Mouse (Mus musculus): ENCODE measurements around the gene Ciapin1. TPM values are rescaled to one million over a fixed set of nuclear protein-coding genes. Genes with fewer than 3 reads are reported as not detected.
A peak's percentile ranks its signal among the peaks of the same experiment; 100 is the strongest.

Ciapin1 gene
- total and polyA plus RNA-seq, 3 experiments: 122 to 263 TPM; not detected in 1

GRCm38 (mm10) chr8:94869146-94869545 lies 31.0 kb upstream of the Ciapin1 start:
- Histone ChIP-seq H3K27ac (ENCODE audit: control insufficient read depth, low read depth, low read length) (no peak overlapping the region), H3K4me3 (ENCODE audit: control insufficient read depth in 1 of 2, insufficient read depth in 1 of 2, low read depth in 2 of 2, low read length in 2 of 2) (no peak overlapping the region), H3K36me3 (ENCODE audit: control insufficient read depth in 1 of 2, insufficient read depth in 2 of 2, low read length in 2 of 2) (no peaks in the 10 kb centered on the region; a peak in 1 of 4 replicates), H3K27me3 (ENCODE audit: control insufficient read depth in 1 of 2, insufficient read depth in 2 of 2, low read length in 2 of 2) (no peaks in the 10 kb centered on the region), H3K9ac (ENCODE audit: control insufficient read depth, low read depth, low read length, poor library complexity, severe bottlenecking) (no peak overlapping the region), H3K9me3 (replicated peaks; ENCODE audit: insufficient read depth, low read length) (no peaks in the 10 kb centered on the region), H3K79me2 (ENCODE audit: control insufficient read depth, insufficient read depth, low read length, poor library complexity) (no peaks in the 10 kb centered on the region), H3K4me1 (ENCODE audit: control insufficient read depth in 1 of 2, insufficient read depth in 2 of 2, low read length in 2 of 2) (peaks cover 0 to 8% of the 10 kb centered on the region in 2 experiments; a peak in 1 of 4 replicates)
- TF ChIP-seq JUND (IDR thresholded peaks at IDR 0.05; ENCODE audit: low read depth, low read length) (no peak), ZC3H11A (IDR thresholded peaks at IDR 0.05; ENCODE audit: low read depth, low read length) (no peak), SIN3A (IDR thresholded peaks at IDR 0.05; ENCODE audit: low read length) (no peak), ELF1 (IDR thresholded peaks at IDR 0.05; ENCODE audit: low read depth, low read length) (no peak), USF1 (IDR thresholded peaks at IDR 0.05; ENCODE audit: low read depth, low read length) (no peak)
- DNase-seq (ENCODE audit: low read depth, low spot score): no peak

DNA sequence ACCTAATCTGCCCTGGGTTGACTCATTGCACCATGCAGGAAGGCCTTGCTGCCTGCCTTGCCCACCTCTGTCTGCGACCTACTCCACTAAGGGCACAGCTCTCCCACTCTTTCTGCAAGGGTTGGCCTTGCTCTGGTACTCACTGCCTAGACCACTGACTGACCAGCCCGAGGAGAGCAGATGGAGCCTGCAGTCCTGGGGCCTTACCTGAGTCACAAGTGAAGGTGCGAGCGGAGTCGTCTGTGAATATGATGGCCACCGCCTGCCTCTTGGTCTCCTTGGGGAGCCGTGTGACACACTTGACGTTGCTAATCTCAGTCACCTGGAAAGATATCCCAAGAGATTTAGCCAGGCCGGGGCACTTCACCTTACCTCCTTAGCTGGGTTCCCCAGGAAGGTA lies 28.8 kb upstream of the Ciapin1 start:
- 0 out of 2 replicates have a peak, but pooled peaks have one; percentile 12 for TF ChIP-seq POLR2AphosphoS2 (IDR thresholded peaks at IDR 0.05; ENCODE audit: low read length)
- TF ChIP-seq USF2 (IDR thresholded peaks at IDR 0.05; ENCODE audit: borderline replicate concordance in 1 of 2, insufficient read depth in 1 of 2, low read depth in 1 of 2, low read length in 2 of 2): no peak
- no peaks in the 10 kb centered on the region for H3K79me2 ChIP-seq (ENCODE audit: control insufficient read depth, insufficient read depth, low read length, poor library complexity)
- H3K9ac ChIP-seq (ENCODE audit: control insufficient read depth, low read depth, low read length, poor library complexity, severe bottlenecking): no peak overlapping the region
- H3K4me3 ChIP-seq (ENCODE audit: control insufficient read depth in 1 of 2, insufficient read depth in 1 of 2, low read depth in 2 of 2, low read length in 2 of 2): no peak overlapping the region
- H3K4me1 ChIP-seq (ENCODE audit: control insufficient read depth in 1 of 2, insufficient read depth in 2 of 2, low read length in 2 of 2): peaks cover 0 to 8% of the 10 kb centered on the region in 2 experiments; a peak in 1 of 4 replicates
- no peak overlapping the region for H3K27ac ChIP-seq (ENCODE audit: control insufficient read depth, low read depth, low read length)
- no peaks in the 10 kb centered on the region for H3K9me3 ChIP-seq (replicated peaks; ENCODE audit: insufficient read depth, low read length)
- H3K36me3 ChIP-seq (ENCODE audit: control insufficient read depth in 1 of 2, insufficient read depth in 2 of 2, low read length in 2 of 2): peaks cover 0 to 3% of the 10 kb centered on the region in 2 experiments; a peak in 2 of 4 replicates
- no peaks in the 10 kb centered on the region for H3K27me3 ChIP-seq (ENCODE audit: control insufficient read depth in 1 of 2, insufficient read depth in 2 of 2, low read length in 2 of 2)
- no peak for DNase-seq (ENCODE audit: low read depth, low spot score)

DNA sequence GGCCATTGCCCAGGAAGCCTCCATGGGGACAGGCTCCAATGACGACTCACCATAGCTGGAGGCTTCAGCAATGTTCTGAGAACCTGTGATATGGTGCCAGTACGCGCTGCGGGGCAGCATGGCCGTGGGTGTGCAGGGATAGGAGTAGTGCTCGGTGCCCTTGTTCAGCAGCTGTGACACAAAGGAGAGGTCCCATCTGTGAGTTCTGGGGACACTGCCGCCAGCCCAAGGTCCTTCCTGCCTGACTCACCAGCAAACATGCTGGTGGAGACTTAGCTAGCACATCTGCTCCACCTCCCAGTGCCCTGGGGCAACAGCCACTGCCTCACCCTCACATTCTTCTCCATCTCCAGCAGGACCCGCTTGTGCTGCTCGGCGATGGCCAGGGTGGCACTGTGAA lies 27.1 kb upstream of the Ciapin1 start:
- 0 out of 4 replicates have a peak, but pooled peaks cover 0 to 3% of the 10 kb centered on the region in 2 experiments for H3K4me1 ChIP-seq (ENCODE audit: control insufficient read depth in 1 of 2, insufficient read depth in 2 of 2, low read length in 2 of 2)
- no peak overlapping the region for H3K4me3 ChIP-seq (ENCODE audit: control insufficient read depth in 1 of 2, insufficient read depth in 1 of 2, low read depth in 2 of 2, low read length in 2 of 2)
- no peaks in the 10 kb centered on the region for H3K27me3 ChIP-seq (ENCODE audit: control insufficient read depth in 1 of 2, insufficient read depth in 2 of 2, low read length in 2 of 2)
- H3K9me3 ChIP-seq (replicated peaks; ENCODE audit: insufficient read depth, low read length): no peaks in the 10 kb centered on the region
- H3K79me2 ChIP-seq (ENCODE audit: control insufficient read depth, insufficient read depth, low read length, poor library complexity): no peaks in the 10 kb centered on the region
- no peak overlapping the region for H3K27ac ChIP-seq (ENCODE audit: control insufficient read depth, low read depth, low read length)
- DNase-seq (ENCODE audit: low read depth, low spot score): no peak
- TF ChIP-seq MYB (IDR thresholded peaks at IDR 0.05; ENCODE audit: low read depth, low read length) (no peak), MAX (IDR thresholded peaks at IDR 0.05; ENCODE audit: low read length) (no peak), USF1 (IDR thresholded peaks at IDR 0.05; ENCODE audit: low read depth, low read length) (no peak), RCOR1 (IDR thresholded peaks at IDR 0.05; ENCODE audit: low read depth, low read length) (no peak), GATA1 (IDR thresholded peaks at IDR 0.05; ENCODE audit: low read depth, low read length) (no peak), CTCF (IDR thresholded peaks at IDR 0.05 in 2 of 3, conservative IDR thresholded peaks at IDR 0.05 in 1 of 3; ENCODE audit: control insufficient read depth in 1 of 3, insufficient read depth in 1 of 3, low read depth in 2 of 3, low read length in 3 of 3, poor library complexity in 1 of 3, severe bottlenecking in 1 of 3) (no peak), SIN3A (IDR thresholded peaks at IDR 0.05; ENCODE audit: low read length) (no peak), USF2 (IDR thresholded peaks at IDR 0.05; ENCODE audit: borderline replicate concordance in 1 of 2, insufficient read depth in 1 of 2, low read depth in 1 of 2, low read length in 2 of 2) (no peak), BHLHE40 (IDR thresholded peaks at IDR 0.05; ENCODE audit: borderline replicate concordance, low read depth, low read length) (no peak)
- no peak overlapping the region for H3K9ac ChIP-seq (ENCODE audit: control insufficient read depth, low read depth, low read length, poor library complexity, severe bottlenecking)
- peaks cover 0 to 3% of the 10 kb centered on the region in 2 experiments; a peak in 2 of 4 replicates for H3K36me3 ChIP-seq (ENCODE audit: control insufficient read depth in 1 of 2, insufficient read depth in 2 of 2, low read length in 2 of 2)

All from MEL (cell line).